Mouse (Mus musculus): Measurements from ENCODE around the gene Smo. TPM values are rescaled to one million over a fixed set of nuclear protein-coding genes. Genes with fewer than 3 reads are reported as not detected.
"Not testable (repeated sequence)": the region's sequence is repeated elsewhere in the genome, so short reads cannot be mapped to it uniquely, and the experiment has no call there.

Smo gene
- total RNA-seq, 2 experiments from 2014 or later = 9.8 TPM

- intact Hi-C loops (cut with DNase I) = loop anchor here (5.0 kb wide), 1 partner anchor 39 kb away; no protein-coding TSS in a partner anchor
- DNase-seq (ENCODE audit: low spot score in 2 of 2) = peak in 1 of 2 experiments; percentile 38
Measured at GRCm38 (mm10) chr6:29717952-29718521, 17.3 kb upstream of the Smo start.

GRCm38 (mm10) chr6:29718894-29719329, 16.4 kb upstream of the Smo start:
- peak; percentile 69 to 76 for DNase-seq (ENCODE audit: low spot score in 2 of 2)

GRCm38 (mm10) chr6:29721890-29722289, 13.4 kb upstream of the Smo start:
- DNase-seq (ENCODE audit: low spot score in 2 of 2) = no peak
- intact Hi-C loops (cut with DNase I) = no loop called here

More at GRCm38 (mm10) chr6:29718894-29719329, 16.4 kb upstream of the Smo start:
- intact Hi-C loops (cut with DNase I) = loop anchor here (5.0 kb wide), 1 partner anchor 38 kb away; no protein-coding TSS in a partner anchor

GRCm38 (mm10) chr6:29726576-29727200, 8.6 kb upstream of the Smo start:
- intact Hi-C loops (cut with DNase I) = no loop called here
- no peak for DNase-seq (ENCODE audit: low spot score in 2 of 2)

- intact Hi-C loops (cut with DNase I) = no loop called here
- DNase-seq (ENCODE audit: low spot score in 2 of 2) = no peak
Measured at GRCm38 (mm10) chr6:29728035-29728434, 7.3 kb upstream of the Smo start.

- no peak for DNase-seq (ENCODE audit: low spot score in 2 of 2)
- intact Hi-C loops (cut with DNase I) = no loop called here
Measured at GRCm38 (mm10) chr6:29729491-29729890, 5.8 kb upstream of the Smo start.

GRCm38 (mm10) chr6:29735689-29736451, 567 bp downstream of the Smo start:
- intact Hi-C loops (cut with DNase I) = no loop called here
- peak in 1 of 2 experiments; percentile 30 for DNase-seq (ENCODE audit: low spot score in 2 of 2)

- intact Hi-C loops (cut with DNase I) = no loop called here
- DNase-seq (ENCODE audit: low spot score in 2 of 2) = no peak
Measured at GRCm38 (mm10) chr6:29736610-29737458, 1.5 kb downstream of the Smo start.

- intact Hi-C loops (cut with DNase I) = no loop called here
- DNase-seq (ENCODE audit: low spot score in 2 of 2) = peak; percentile 46 to 82
Measured at GRCm38 (mm10) chr6:29751466-29752152, 16.3 kb downstream of the Smo start.

GRCm38 (mm10) chr6:29753336-29753735, 18.0 kb downstream of the Smo start:
- no peak for DNase-seq (ENCODE audit: low spot score in 2 of 2)
- intact Hi-C loops (cut with DNase I) = no loop called here

- peak in 1 of 2 experiments; percentile 60 for DNase-seq (ENCODE audit: low spot score in 2 of 2)
- intact Hi-C loops (cut with DNase I) = loop anchor here (5.0 kb wide), 1 partner anchor 39 kb away; no protein-coding TSS in a partner anchor
Measured at GRCm38 (mm10) chr6:29756001-29756400, 20.7 kb downstream of the Smo start.

- intact Hi-C loops (cut with DNase I) = loop anchor here (5.0 kb wide), 1 partner anchor 39 kb away; no protein-coding TSS in a partner anchor
- DNase-seq (ENCODE audit: low spot score in 2 of 2) = no peak
Measured at GRCm38 (mm10) chr6:29756476-29756875, 21.2 kb downstream of the Smo start.

GRCm38 (mm10) chr6:29758417-29758816, 23.1 kb downstream of the Smo start:
- intact Hi-C loops (cut with DNase I) = loop anchor here (5.0 kb wide), 1 partner anchor 41 kb away; no protein-coding TSS in a partner anchor
- peak; percentile 81 to 87 for DNase-seq (ENCODE audit: low spot score in 2 of 2)

- intact Hi-C loops (cut with DNase I) = loop anchor here (5.0 kb wide), 1 partner anchor 42 kb away; no protein-coding TSS in a partner anchor
- DNase-seq (ENCODE audit: low spot score in 2 of 2) = no peak
Measured at GRCm38 (mm10) chr6:29759012-29759679, 23.8 kb downstream of the Smo start.

GRCm38 (mm10) chr6:29760397-29760796, 25.1 kb downstream of the Smo start:
- DNase-seq (ENCODE audit: low spot score in 2 of 2); intact Hi-C loops (cut with DNase I): not testable (repeated sequence)

- intact Hi-C loops (cut with DNase I) = no loop called here
- DNase-seq (ENCODE audit: low spot score in 2 of 2) = no peak
Measured at GRCm38 (mm10) chr6:29761282-29761681, 26.0 kb downstream of the Smo start.

GRCm38 (mm10) chr6:29762524-29762923, 27.2 kb downstream of the Smo start:
- intact Hi-C loops (cut with DNase I) = no loop called here
- DNase-seq (ENCODE audit: low spot score in 2 of 2) = no peak

GRCm38 (mm10) chr6:29766874-29767273, 31.6 kb downstream of the Smo start:
- intact Hi-C loops (cut with DNase I) = loop anchor here (5.0 kb wide), 1 partner anchor 45 kb away; no protein-coding TSS in a partner anchor
- no peak for DNase-seq (ENCODE audit: low spot score in 2 of 2)
